Mouse (Mus musculus) liver, embryonic 12.5 days (tissue): ENCODE measurements at regions not wholly inside any gene's neighbourhood (a gene's known extent, or its start where the extent isn't known, plus 50 kb on each side); places are given as distances from the start of the nearest gene placed in this dataset.
A peak's percentile ranks its signal among the peaks of the same experiment; 100 is the strongest.

ENCODE experiments used
- ATAC-seq: fragments of 200-750 bp; cut with Nextera tagmentation; 2 replicates; pipeline ENCODE4 v1.8.0; 2017; ENCODE audit warnings: moderate number of reproducible peaks, mild to moderate bottlenecking, moderate library complexity
- H3K27ac ChIP-seq: fragments of 300-500 bp; sonication (generic); 2 replicates; pipeline ENCODE4 v1.5.1; 2016; ENCODE audit warnings: mild to moderate bottlenecking
- H3K27me3 ChIP-seq: fragments of 300-500 bp; sonication (generic); replicated peaks from 2 replicates; pipeline ENCODE4 v1.6.1; 2016; ENCODE audit warnings: mild to moderate bottlenecking, moderate library complexity
- H3K36me3 ChIP-seq: fragments of 300-500 bp; sonication (generic); 2 replicates; pipeline ENCODE4 v1.6.1; 2016; ENCODE audit warnings: mild to moderate bottlenecking, moderate library complexity
- H3K4me1 ChIP-seq: fragments of 300-500 bp; sonication (generic); 2 replicates; pipeline ENCODE4 v1.6.1; 2016
- H3K4me2 ChIP-seq: fragments of 300-500 bp; sonication (generic); 2 replicates; pipeline ENCODE4 v1.6.1; 2016; ENCODE audit warnings: mild to moderate bottlenecking, moderate library complexity
- H3K4me3 ChIP-seq: fragments of 300-500 bp; sonication (generic); 2 replicates; pipeline ENCODE4 v1.5.1; 2016; ENCODE audit warnings: mild to moderate bottlenecking, moderate library complexity
- H3K9ac ChIP-seq: fragments of 300-500 bp; sonication (generic); 2 replicates; pipeline ENCODE4 v1.6.1; 2016; ENCODE audit warnings: mild to moderate bottlenecking, moderate library complexity
- H3K9me3 ChIP-seq: fragments of 300-500 bp; sonication (generic); replicated peaks from 2 replicates; pipeline ENCODE4 v1.6.1; 2016; ENCODE audit warnings: mild to moderate bottlenecking, moderate library complexity
- WGBS: fragments of 180-500 bp; shearing (Covaris S2); methylation state at CpG from one replicate; pipeline ENCODE4 v1.1.7; 2016; ENCODE audit not compliant: insufficient replicate concordance; 5-methylcytosine and 5-hydroxymethylcytosine counted together

DNA sequence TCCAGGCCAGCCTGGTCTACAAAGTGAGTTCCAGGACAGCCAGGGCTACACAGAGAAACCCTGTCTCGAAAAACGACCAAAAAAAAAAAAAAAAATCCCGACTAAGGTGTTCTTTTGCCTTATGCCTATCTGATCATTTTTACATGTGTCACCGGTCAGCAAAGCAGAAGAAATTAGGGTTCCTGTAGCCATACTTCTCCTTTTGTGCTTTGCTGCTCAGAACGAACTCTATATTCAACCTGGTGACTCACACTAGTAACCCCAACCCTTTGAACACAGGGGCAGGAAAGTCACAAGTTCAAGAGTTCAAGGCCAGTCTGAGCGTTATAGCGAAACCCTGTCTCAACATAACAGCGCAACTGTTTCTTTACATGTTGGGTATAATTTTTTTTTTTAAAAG lies 108.7 kb upstream of the Tbc1d5 start:
- Histone ChIP-seq H3K27ac (no peak overlapping the region), H3K4me2 (no peak overlapping the region), H3K27me3 (no peaks in the 10 kb centered on the region), H3K9me3 (no peaks in the 10 kb centered on the region), H3K36me3 (no peaks in the 10 kb centered on the region), H3K4me3 (no peak overlapping the region), H3K9ac (no peak overlapping the region), H3K4me1 (no peaks in the 10 kb centered on the region)
- no peak for ATAC-seq
- 64% methylated on average over 8 of the region's 8 CpGs for WGBS

DNA sequence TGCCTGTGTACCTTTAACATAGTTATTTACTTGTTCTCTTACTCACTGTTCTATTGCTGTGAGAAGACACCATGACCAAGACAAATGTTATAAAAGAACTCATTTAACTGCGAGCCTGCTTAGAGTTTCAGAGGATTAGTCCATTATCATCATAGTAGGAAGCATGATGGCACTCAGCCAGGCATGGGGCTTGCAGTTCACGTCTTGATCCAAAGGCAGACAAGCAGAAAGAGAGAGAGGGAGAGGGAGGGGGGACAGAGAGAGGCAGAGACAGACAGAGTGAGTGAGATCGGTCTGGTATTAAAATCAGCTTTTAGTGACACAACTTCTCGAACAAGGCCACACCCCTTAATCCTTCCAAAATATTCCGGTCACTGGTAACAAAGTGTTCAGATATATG lies 106.2 kb upstream of the Tbc1d5 start:
- H3K9ac ChIP-seq = no peak overlapping the region
- H3K27ac ChIP-seq = no peak overlapping the region
- ATAC-seq = no peak
- H3K9me3 ChIP-seq = no peaks in the 10 kb centered on the region
- 71% methylated on average over 5 of the region's 5 CpGs for WGBS
- H3K4me2 ChIP-seq = no peak overlapping the region
- no peaks in the 10 kb centered on the region for H3K4me1 ChIP-seq
- no peak overlapping the region for H3K4me3 ChIP-seq
- H3K36me3 ChIP-seq = no peaks in the 10 kb centered on the region
- no peaks in the 10 kb centered on the region for H3K27me3 ChIP-seq

- no peaks in the 10 kb centered on the region for H3K9me3 ChIP-seq
- no peaks in the 10 kb centered on the region for H3K36me3 ChIP-seq
- 75% methylated on average over 7 of the region's 7 CpGs for WGBS
- H3K9ac ChIP-seq = no peak overlapping the region
- H3K27ac ChIP-seq = no peak overlapping the region
- 0 out of 2 replicates have a peak, but pooled peaks cover 3% of the 10 kb centered on the region for H3K4me1 ChIP-seq
- no peak for ATAC-seq
- no peak overlapping the region for H3K4me2 ChIP-seq
- H3K4me3 ChIP-seq = no peak overlapping the region
- H3K27me3 ChIP-seq = no peaks in the 10 kb centered on the region
Measured at GRCm38 (mm10) chr17:51278771-51279170, 99.6 kb upstream of the Tbc1d5 start.

DNA sequence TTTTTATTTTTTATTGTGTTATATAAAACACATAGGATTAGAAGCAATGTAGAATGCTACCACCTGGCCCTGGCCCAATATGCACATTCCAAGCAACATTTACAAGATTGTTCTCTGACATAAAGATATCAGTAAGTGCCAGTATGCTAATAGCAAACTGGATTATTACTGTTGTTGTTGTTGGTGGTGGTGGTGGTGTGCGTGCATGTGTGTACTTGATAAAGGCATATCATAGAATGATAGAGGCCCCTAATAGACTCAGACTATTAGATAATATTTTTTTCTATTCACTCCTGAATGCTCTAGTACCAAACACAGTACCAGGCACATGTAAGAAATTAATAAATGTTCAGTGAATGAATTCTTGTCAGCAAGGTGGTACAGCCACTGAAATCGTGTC lies 98.9 kb upstream of the Tbc1d5 start:
- Histone ChIP-seq H3K4me1 (0 out of 2 replicates have a peak, but pooled peaks cover 3% of the 10 kb centered on the region), H3K4me2 (no peak overlapping the region), H3K27ac (no peak overlapping the region), H3K27me3 (no peaks in the 10 kb centered on the region), H3K9ac (no peak overlapping the region), H3K36me3 (no peaks in the 10 kb centered on the region), H3K9me3 (no peaks in the 10 kb centered on the region), H3K4me3 (no peak overlapping the region)
- peak; percentile 68 for ATAC-seq
- WGBS = 55% methylated on average over 2 of the region's 2 CpGs

GRCm38 (mm10) chr17:51277161-51277560 lies 98.0 kb upstream of the Tbc1d5 start:
- H3K9me3 ChIP-seq = no peaks in the 10 kb centered on the region
- H3K4me2 ChIP-seq = no peak overlapping the region
- ATAC-seq = no peak
- H3K27ac ChIP-seq = no peak overlapping the region
- H3K9ac ChIP-seq = no peak overlapping the region
- 0 out of 2 replicates have a peak, but pooled peaks cover 3% of the 10 kb centered on the region for H3K4me1 ChIP-seq
- H3K27me3 ChIP-seq = no peaks in the 10 kb centered on the region
- no peaks in the 10 kb centered on the region for H3K36me3 ChIP-seq
- no peak overlapping the region for H3K4me3 ChIP-seq

- 47% methylated on average over 1 of the region's 1 CpGs for WGBS
- no peaks in the 10 kb centered on the region for H3K4me1 ChIP-seq
- H3K4me2 ChIP-seq = no peak overlapping the region
- H3K36me3 ChIP-seq = no peaks in the 10 kb centered on the region
- no peak overlapping the region for H3K27ac ChIP-seq
- H3K9me3 ChIP-seq = no peaks in the 10 kb centered on the region
- no peak overlapping the region for H3K4me3 ChIP-seq
- no peak for ATAC-seq
- no peak overlapping the region for H3K9ac ChIP-seq
- no peaks in the 10 kb centered on the region for H3K27me3 ChIP-seq
Measured at GRCm38 (mm10) chr17:51272025-51272424, 92.9 kb upstream of the Tbc1d5 start.

DNA sequence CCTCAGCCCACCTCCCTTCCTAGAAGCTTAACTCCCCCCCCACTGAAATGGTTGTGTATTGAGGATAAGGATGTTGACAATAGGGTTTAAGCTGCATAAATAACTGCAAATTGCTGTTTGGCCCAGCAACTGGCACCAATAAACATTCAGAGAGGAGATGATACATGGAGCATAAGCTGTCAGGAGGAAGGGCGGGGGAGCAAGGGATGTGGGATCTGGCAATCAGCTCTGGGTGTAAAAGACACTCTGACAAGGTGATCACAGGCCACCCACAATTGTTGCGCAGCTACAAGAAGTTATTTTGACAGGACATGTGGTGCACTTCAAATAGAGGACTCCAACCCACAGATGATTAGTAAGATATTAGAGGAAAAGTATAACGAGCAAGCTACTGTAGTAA lies 83.8 kb upstream of the Tbc1d5 start:
- Histone ChIP-seq H3K9me3 (no peaks in the 10 kb centered on the region), H3K4me3 (no peak overlapping the region)

DNA sequence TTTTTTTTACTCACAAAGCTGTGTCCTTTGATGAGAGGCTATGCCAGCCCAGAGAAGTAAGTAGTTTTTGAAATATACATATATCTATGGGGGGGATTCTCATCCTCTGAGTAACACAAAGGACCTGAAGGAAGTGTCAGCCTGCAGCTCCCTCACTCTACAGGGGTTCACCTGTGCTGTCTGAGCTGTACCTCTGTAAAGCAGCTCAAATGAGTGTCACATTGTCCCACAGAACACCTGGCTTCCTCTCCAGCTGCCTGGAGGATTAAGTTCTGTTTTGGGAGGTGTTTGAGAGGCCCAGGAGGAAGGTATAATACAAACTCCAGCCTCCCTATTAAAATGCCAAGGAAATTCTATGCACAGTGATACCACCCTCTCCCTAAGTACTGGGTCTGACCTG lies 83.3 kb upstream of the Tbc1d5 start:
- no peak overlapping the region for H3K4me2 ChIP-seq
- H3K27ac ChIP-seq = no peak overlapping the region
- H3K36me3 ChIP-seq = no peaks in the 10 kb centered on the region
- H3K4me3 ChIP-seq = no peak overlapping the region
- H3K4me1 ChIP-seq = no peaks in the 10 kb centered on the region
- no peaks in the 10 kb centered on the region for H3K9me3 ChIP-seq
- no peaks in the 10 kb centered on the region for H3K27me3 ChIP-seq
- ATAC-seq = no peak
- H3K9ac ChIP-seq = no peak overlapping the region

More for the DNA sequence above, 83.8 kb upstream of the Tbc1d5 start:
- Histone ChIP-seq H3K36me3 (no peaks in the 10 kb centered on the region), H3K27ac (no peak overlapping the region), H3K4me2 (no peak overlapping the region), H3K27me3 (no peaks in the 10 kb centered on the region), H3K4me1 (no peaks in the 10 kb centered on the region), H3K9ac (no peak overlapping the region)
- WGBS = 69% methylated on average over 3 of the region's 3 CpGs
- no peak for ATAC-seq

GRCm38 (mm10) chr17:51258316-51258715 lies 79.2 kb upstream of the Tbc1d5 start:
- WGBS = 47% methylated on average over 5 of the region's 5 CpGs
- Histone ChIP-seq H3K36me3 (no peaks in the 10 kb centered on the region), H3K4me1 (no peaks in the 10 kb centered on the region), H3K27me3 (no peaks in the 10 kb centered on the region), H3K9ac (no peak overlapping the region), H3K9me3 (no peaks in the 10 kb centered on the region), H3K4me2 (no peak overlapping the region), H3K4me3 (no peak overlapping the region), H3K27ac (no peak overlapping the region)
- no peak for ATAC-seq

DNA sequence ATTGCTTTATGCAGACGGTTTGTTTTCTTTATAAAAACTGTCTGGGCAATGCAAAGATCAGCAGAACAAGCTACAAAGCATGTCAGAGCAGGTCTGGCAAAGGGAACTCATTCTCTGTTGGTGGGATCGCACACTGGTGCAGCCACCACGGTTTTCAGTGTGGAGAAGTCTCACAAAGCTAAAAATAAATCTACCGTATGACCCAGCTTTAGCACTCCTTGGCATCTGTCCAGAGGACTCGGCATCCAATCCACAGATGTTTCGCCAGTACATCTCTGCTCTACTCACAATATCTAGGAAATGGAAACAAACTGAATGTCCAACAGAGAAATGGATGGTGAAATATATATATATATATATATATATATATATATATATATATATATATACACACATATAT lies 69.4 kb upstream of the Tbc1d5 start:
- Histone ChIP-seq H3K4me2 (no peak overlapping the region), H3K27ac (no peak overlapping the region), H3K4me3 (no peak overlapping the region), H3K27me3 (no peaks in the 10 kb centered on the region), H3K9ac (no peak overlapping the region), H3K9me3 (no peaks in the 10 kb centered on the region), H3K4me1 (no peaks in the 10 kb centered on the region), H3K36me3 (no peaks in the 10 kb centered on the region)
- ATAC-seq = no peak
- WGBS = 59% methylated on average over 6 of the region's 6 CpGs

- Histone ChIP-seq H3K4me3 (no peak overlapping the region), H3K27me3 (no peaks in the 10 kb centered on the region), H3K9me3 (no peaks in the 10 kb centered on the region), H3K27ac (no peak overlapping the region), H3K4me1 (no peaks in the 10 kb centered on the region), H3K9ac (no peak overlapping the region), H3K36me3 (no peaks in the 10 kb centered on the region), H3K4me2 (no peak overlapping the region)
- no peak for ATAC-seq
- WGBS = 78% methylated on average over 3 of the region's 3 CpGs
Measured at GRCm38 (mm10) chr17:51246038-51246437, 66.9 kb upstream of the Tbc1d5 start.

- Histone ChIP-seq H3K9me3 (no peaks in the 10 kb centered on the region), H3K9ac (no peak overlapping the region), H3K4me2 (no peak overlapping the region), H3K4me3 (no peak overlapping the region), H3K4me1 (peaks cover 6% of the 10 kb centered on the region; the same call in 1 of the 2 replicates), H3K36me3 (no peaks in the 10 kb centered on the region), H3K27ac (no peak overlapping the region), H3K27me3 (no peaks in the 10 kb centered on the region)
- WGBS = 40% methylated on average over 5 of the region's 5 CpGs
- no peak for ATAC-seq
Measured at GRCm38 (mm10) chr17:51240360-51240993, 61.3 kb upstream of the Tbc1d5 start.

DNA sequence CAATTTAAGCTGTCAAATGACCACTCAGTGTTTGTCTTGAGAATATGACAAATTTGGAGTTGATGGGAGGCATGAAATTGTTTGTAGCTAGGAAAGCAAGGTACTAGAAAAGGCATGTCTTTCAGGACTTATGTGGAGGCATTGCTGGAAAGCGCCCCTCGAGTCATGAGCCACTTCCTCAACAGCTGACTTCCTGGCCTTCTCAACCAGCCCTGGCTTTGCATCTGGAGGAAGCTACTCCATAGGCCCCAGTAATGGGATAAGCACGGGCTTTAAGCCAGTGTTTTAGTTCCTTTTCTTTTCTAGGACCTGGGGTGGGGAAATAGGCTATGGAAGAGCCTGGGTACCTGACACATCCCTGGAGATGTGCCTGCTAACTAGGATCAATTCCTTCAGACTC lies 60.3 kb upstream of the Tbc1d5 start:
- H3K27me3 ChIP-seq = no peaks in the 10 kb centered on the region
- ATAC-seq = no peak
- H3K4me2 ChIP-seq = no peak overlapping the region
- WGBS = 19% methylated on average over 3 of the region's 3 CpGs
- no peaks in the 10 kb centered on the region for H3K36me3 ChIP-seq
- H3K4me1 ChIP-seq = peaks cover 6% of the 10 kb centered on the region; the same call in 1 of the 2 replicates
- H3K27ac ChIP-seq = no peak overlapping the region
- H3K9me3 ChIP-seq = no peaks in the 10 kb centered on the region
- no peak overlapping the region for H3K9ac ChIP-seq
- H3K4me3 ChIP-seq = no peak overlapping the region
